8 mouse cellular contexts compared by ENCODE assay signal in genomic region chr12:88992141-88992540, GRCm38 (mm10).
DNase-seq lines count a peak whose midpoint lies in the region; ATAC-seq lines count a peak whose summit lies in the region.

No protein-coding gene starts in this region.

- H3K4me2 ChIP-seq in neural tube, embryonic 11.5 days (ENCODE audit: low read depth) = no peak overlapping the region

- H3K4me1 ChIP-seq in neural tube, embryonic 11.5 days (ENCODE audit: control insufficient read depth, insufficient read depth, low read length) = no peaks in the 10 kb centered on the region

- H3K9me3 ChIP-seq in neural tube, embryonic 11.5 days (ENCODE audit: control insufficient read depth, low read length) = no peaks in the 10 kb centered on the region

- H3K27me3 ChIP-seq in neural tube, embryonic 11.5 days (ENCODE audit: control insufficient read depth, insufficient read depth, low read length) = no peaks in the 10 kb centered on the region

- H3K9ac ChIP-seq in neural tube, embryonic 11.5 days (ENCODE audit: low read length) = no peak overlapping the region

- H3K4me3 ChIP-seq in neural tube, embryonic 11.5 days (ENCODE audit: low read depth, low read length) = no peak overlapping the region

- H3K36me3 ChIP-seq in neural tube, embryonic 11.5 days (ENCODE audit: control insufficient read depth, insufficient read depth, low read length) = no peaks in the 10 kb centered on the region

- no peak for DNase-seq in frontal cortex, postnatal 14 days (ENCODE audit: low spot score in 2 of 2)
- peak; percentile 16 for DNase-seq in lung, postnatal 25 days (ENCODE audit: low spot score)
- no peak for DNase-seq in lung, postnatal 4 days
- DNase-seq in neural tube, embryonic 11.5 days (ENCODE audit: low spot score) = peak; percentile 13
- DNase-seq in kidney, postnatal 25 days = no peak
- DNase-seq in kidney, postnatal 10 days = no peak

- WGBS in neural tube, embryonic 11.5 days = 7% methylated on average over 2 of the region's 2 CpGs

- peak; percentile 50 for ATAC-seq in frontal cortex, adult (ENCODE audit: low TSS enrichment)
- peak; percentile 53 to 64; a peak in 2 of 4 replicates for ATAC-seq in hematopoietic stem cell, adult 5-6 weeks (replicated peaks in 1 of 2; ENCODE audit: insufficient read depth in 1 of 2, low FRiP score in 2 of 2, low TSS enrichment in 1 of 2, low read depth in 1 of 2, poor library complexity in 2 of 2, severe bottlenecking in 2 of 2)
- peak; percentile 69; the same call in 1 of the 2 replicates for ATAC-seq in neural tube, embryonic 11.5 days (ENCODE audit: insufficient read depth, low FRiP score, low TSS enrichment)

- no peak overlapping the region for H3K27ac ChIP-seq in neural tube, embryonic 11.5 days (ENCODE audit: low read depth, low read length)

Comparison
In these comparisons a context has a peak if more than half of its experiments do, and no peak if none do; other contexts are left out.
1. DNase-seq: peak in lung, postnatal 25 days (single experiment) and neural tube, embryonic 11.5 days (single experiment); none in frontal cortex, postnatal 14 days (0 of 2), lung, postnatal 4 days (0 of 2), kidney, postnatal 25 days (0 of 2) and kidney, postnatal 10 days (single experiment).
2. Peak in every context shown above with its lines, with median percentiles within 50 percentile points of each other: ATAC-seq.